Mouse (Mus musculus) bone marrow macrophage, adult 2 months (primary cell): ENCODE measurements at regions not wholly inside any gene's neighbourhood (a gene's known extent, or its start where the extent isn't known, plus 50 kb on each side); places are given as distances from the start of the nearest gene placed in this dataset.

Source experiments
- H3K27ac ChIP-seq: 2 replicates; pipeline ENCODE4 v1.5.1; 2012; ENCODE audit warnings: low read depth, low read length; ENCODE audit not compliant: insufficient read depth
- H3K4me1 ChIP-seq: 2 replicates; pipeline ENCODE4 v1.6.1; 2012; ENCODE audit warnings: low read length; ENCODE audit not compliant: control insufficient read depth, insufficient read depth
- H3K4me3 ChIP-seq: 2 replicates; pipeline ENCODE4 v1.5.1; 2012; ENCODE audit warnings: mild to moderate bottlenecking, low read length, moderate library complexity; ENCODE audit not compliant: insufficient read depth
- CTCF ChIP-seq: IDR thresholded peaks from 2 replicates; pipeline ENCODE4 v1.5.1; 2012; ENCODE audit warnings: low read depth, mild to moderate bottlenecking, low read length, moderate library complexity
- POLR2A ChIP-seq: IDR thresholded peaks from 2 replicates; pipeline ENCODE4 v1.6.1; 2012; ENCODE audit warnings: mild to moderate bottlenecking, low read depth, low read length, borderline replicate concordance

DNA sequence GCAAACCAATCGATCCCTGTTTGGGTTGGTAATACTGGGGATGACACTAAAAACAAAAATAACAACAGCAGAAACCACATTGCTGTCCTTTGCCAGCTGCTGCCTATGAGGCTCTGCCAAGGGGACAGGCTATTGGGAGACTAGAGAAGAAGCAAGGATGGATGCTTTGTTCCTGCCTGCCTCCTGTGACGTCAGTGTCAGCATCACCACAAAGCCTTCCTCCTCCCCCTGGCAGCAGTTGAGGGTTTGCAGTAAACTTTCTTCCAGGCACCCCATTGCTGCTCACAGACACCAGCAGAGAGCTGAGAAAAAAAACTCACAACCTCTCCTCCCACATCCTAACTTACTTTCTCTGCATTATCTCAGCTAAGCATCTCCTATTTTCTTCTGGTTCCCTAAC, 73.7 kb upstream of the Rnaseh2b start:
- Histone ChIP-seq H3K4me3 (no peak overlapping the region), H3K27ac (no peak overlapping the region), H3K4me1 (no peaks in the 10 kb centered on the region)
- TF ChIP-seq POLR2A (no peak), CTCF (no peak)

DNA sequence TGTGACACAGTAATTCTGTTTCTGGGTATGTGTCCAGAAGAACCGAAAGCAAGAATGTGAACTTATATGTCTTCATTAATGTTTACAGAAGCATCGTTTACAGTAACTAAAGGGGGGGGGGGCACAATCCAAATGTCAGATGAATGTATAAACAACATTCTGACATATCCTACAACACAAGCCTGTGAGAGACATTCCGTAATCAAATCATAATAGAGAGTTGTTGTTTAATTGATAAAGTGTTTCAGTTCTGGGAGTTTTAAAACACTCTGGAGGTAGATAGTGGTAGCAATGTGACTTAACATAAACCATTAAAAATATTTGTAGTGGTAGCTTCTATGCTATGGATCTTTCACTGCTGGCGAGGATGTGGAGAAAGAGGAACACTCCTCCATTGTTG, 71.6 kb upstream of the Rnaseh2b start:
- TF ChIP-seq CTCF = no peak
- H3K4me1 ChIP-seq = no peaks in the 10 kb centered on the region
- no peak overlapping the region for H3K27ac ChIP-seq
- no peak overlapping the region for H3K4me3 ChIP-seq
